ENCODE assay signal across 14 mouse cellular contexts in genomic region chr1:153329306-153329705, GRCm38 (mm10). TPM values are rescaled to one million over a fixed set of nuclear protein-coding genes. Genes with fewer than 3 reads are reported as not detected.
A peak's percentile ranks its signal among the peaks of the same experiment; 100 is the strongest.
DNase-seq lines count a peak whose midpoint lies in the region; ATAC-seq lines count a peak whose summit lies in the region.
"Had no signal": no experiment of that assay in that cellular context is flagged by ENCODE, and none has a peak within 500 bp of the region (broad histone marks: within the 10 kb centered on the region; RNA-seq: fewer than 3 reads in every experiment).

No protein-coding gene starts in this region.

- peaks cover 30% of the 10 kb centered on the region for H3K4me1 ChIP-seq in embryonic facial prominence, embryonic 13.5 days
- H3K4me1 ChIP-seq in embryonic facial prominence, embryonic 10.5 days: peaks cover 48% of the 10 kb centered on the region
- peaks cover 23% of the 10 kb centered on the region for H3K4me1 ChIP-seq in hindbrain, embryonic 14.5 days (replicated peaks; ENCODE audit: control insufficient read depth, insufficient read depth, low read length)
- peaks cover 48% of the 10 kb centered on the region for H3K4me1 ChIP-seq in hindbrain, embryonic 10.5 days (replicated peaks)
- peaks cover 32% of the 10 kb centered on the region for H3K4me1 ChIP-seq in lung, embryonic 16.5 days (replicated peaks; ENCODE audit: control insufficient read depth, insufficient read depth, low read length)
- peaks cover 40% of the 10 kb centered on the region for H3K4me1 ChIP-seq in neural tube, embryonic 13.5 days (replicated peaks)

- H3K27me3 ChIP-seq in embryonic facial prominence, embryonic 13.5 days: no peaks in the 10 kb centered on the region
- H3K27me3 ChIP-seq in embryonic facial prominence, embryonic 10.5 days (replicated peaks; ENCODE audit: low read depth, poor library complexity, severe bottlenecking): no peaks in the 10 kb centered on the region
- no peaks in the 10 kb centered on the region for H3K27me3 ChIP-seq in hindbrain, embryonic 14.5 days (ENCODE audit: control insufficient read depth, insufficient read depth, low read length)
- H3K27me3 ChIP-seq in hindbrain, embryonic 10.5 days (ENCODE audit: insufficient read depth, poor library complexity, severe bottlenecking): no peaks in the 10 kb centered on the region
- H3K27me3 ChIP-seq in lung, embryonic 16.5 days (ENCODE audit: control insufficient read depth, insufficient read depth, low read depth, low read length): no peaks in the 10 kb centered on the region
- H3K27me3 ChIP-seq in neural tube, embryonic 13.5 days: no peaks in the 10 kb centered on the region

- H3K9ac ChIP-seq in embryonic facial prominence, embryonic 13.5 days: no peak overlapping the region
- H3K9ac ChIP-seq in hindbrain, embryonic 14.5 days: no peak overlapping the region
- H3K9ac ChIP-seq in lung, embryonic 16.5 days (ENCODE audit: low read length): peak overlapping the region; percentile 62
- H3K9ac ChIP-seq in neural tube, embryonic 13.5 days: no peak overlapping the region

- 0 out of 2 replicates have a peak overlapping the region, but pooled peaks have one; percentile 95 for H3K4me2 ChIP-seq in embryonic facial prominence, embryonic 13.5 days
- H3K4me2 ChIP-seq in hindbrain, embryonic 14.5 days (replicated peaks): 0 out of 2 replicates have a peak overlapping the region, but pooled peaks have one; percentile 5
- peak overlapping the region; percentile 77 for H3K4me2 ChIP-seq in lung, embryonic 16.5 days (ENCODE audit: low read depth, low read length)
- H3K4me2 ChIP-seq in neural tube, embryonic 13.5 days: peak overlapping the region; percentile 95

- peak overlapping the region; percentile 83; the same call in 1 of the 2 replicates for H3K4me3 ChIP-seq in embryonic facial prominence, embryonic 13.5 days
- H3K4me3 ChIP-seq in embryonic facial prominence, embryonic 10.5 days: no peak overlapping the region
- no peak overlapping the region for H3K4me3 ChIP-seq in hindbrain, embryonic 14.5 days (replicated peaks; ENCODE audit: low read length)
- H3K4me3 ChIP-seq in hindbrain, embryonic 10.5 days: no peak overlapping the region
- H3K4me3 ChIP-seq in lung, embryonic 16.5 days (ENCODE audit: low read length): peak overlapping the region; percentile 70
- no peak overlapping the region for H3K4me3 ChIP-seq in neural tube, embryonic 13.5 days

- DNase-seq in embryonic facial prominence, embryonic 10.5 days (ENCODE audit: low spot score): no peak
- DNase-seq in hindbrain, embryonic 14.5 days (ENCODE audit: low spot score): no peak
- no peak for DNase-seq in hindbrain, embryonic 10.5 days (ENCODE audit: low spot score)
- no peak for DNase-seq in lung, postnatal 4 days
- DNase-seq in retina, embryonic 14.5 days (ENCODE audit: low spot score): no peak
- DNase-seq: adrenal gland, postnatal 25 days; cerebellum, adult 18-20 months; embryo, embryonic 11 days; gastrocnemius, postnatal 10 days; retina, postnatal 1 day; thymus, postnatal 25 days had no signal

- no peak for ATAC-seq in embryonic facial prominence, embryonic 13.5 days (ENCODE audit: insufficient number of reproducible peaks, insufficient read depth, low FRiP score, low TSS enrichment, low read depth)
- ATAC-seq in hindbrain, embryonic 14.5 days (ENCODE audit: low FRiP score): no peak
- ATAC-seq in lung, embryonic 16.5 days (ENCODE audit: low read depth): no peak
- no peak for ATAC-seq in neural tube, embryonic 13.5 days (ENCODE audit: low read depth)

- WGBS in embryonic facial prominence, embryonic 13.5 days: 74% methylated on average over 6 of the region's 6 CpGs
- WGBS in embryonic facial prominence, embryonic 10.5 days: 89% methylated on average over 6 of the region's 6 CpGs
- WGBS in hindbrain, embryonic 14.5 days: 86% methylated on average over 6 of the region's 6 CpGs
- WGBS in hindbrain, embryonic 10.5 days: 88% methylated on average over 6 of the region's 6 CpGs
- 68% methylated on average over 6 of the region's 6 CpGs for WGBS in lung, embryonic 16.5 days
- WGBS in neural tube, embryonic 13.5 days: 83% methylated on average over 6 of the region's 6 CpGs

- peaks cover 8% of the 10 kb centered on the region for H3K36me3 ChIP-seq in embryonic facial prominence, embryonic 13.5 days
- H3K36me3 ChIP-seq in embryonic facial prominence, embryonic 10.5 days (replicated peaks): peaks cover 19% of the 10 kb centered on the region
- no peaks in the 10 kb centered on the region for H3K36me3 ChIP-seq in hindbrain, embryonic 14.5 days (replicated peaks; ENCODE audit: control insufficient read depth, insufficient read depth)
- H3K36me3 ChIP-seq in hindbrain, embryonic 10.5 days: peaks cover 22% of the 10 kb centered on the region
- H3K36me3 ChIP-seq in lung, embryonic 16.5 days (ENCODE audit: control insufficient read depth, insufficient read depth, low read length): peaks cover 5% of the 10 kb centered on the region
- no peaks in the 10 kb centered on the region for H3K36me3 ChIP-seq in neural tube, embryonic 13.5 days

- H3K9me3 ChIP-seq in embryonic facial prominence, embryonic 13.5 days: no peaks in the 10 kb centered on the region
- no peaks in the 10 kb centered on the region for H3K9me3 ChIP-seq in embryonic facial prominence, embryonic 10.5 days
- H3K9me3 ChIP-seq in hindbrain, embryonic 14.5 days (ENCODE audit: control insufficient read depth, low read length): no peaks in the 10 kb centered on the region
- no peaks in the 10 kb centered on the region for H3K9me3 ChIP-seq in hindbrain, embryonic 10.5 days
- H3K9me3 ChIP-seq in lung, embryonic 16.5 days (ENCODE audit: control insufficient read depth, low read length): no peaks in the 10 kb centered on the region
- H3K9me3 ChIP-seq in neural tube, embryonic 13.5 days: no peaks in the 10 kb centered on the region

- H3K27ac ChIP-seq in embryonic facial prominence, embryonic 13.5 days: no peak overlapping the region
- H3K27ac ChIP-seq in embryonic facial prominence, embryonic 10.5 days (replicated peaks): no peak overlapping the region
- no peak overlapping the region for H3K27ac ChIP-seq in hindbrain, embryonic 14.5 days
- H3K27ac ChIP-seq in hindbrain, embryonic 10.5 days: no peak overlapping the region
- no peak overlapping the region for H3K27ac ChIP-seq in lung, embryonic 16.5 days (ENCODE audit: low read length)
- no peak overlapping the region for H3K27ac ChIP-seq in neural tube, embryonic 13.5 days (replicated peaks)

RNA-seq across cellular contexts. Expression of gene Lamc1, which starts 3.3 kb away (rescaled TPM):
- polyA plus RNA-seq in embryonic facial prominence, embryonic 13.5 days (2015; fragmentation: Nextera tagmentation; extraction: Ambion mirVana): 35.9 and 41.9 TPM in 2 replicates
- polyA plus RNA-seq in embryonic facial prominence, embryonic 10.5 days (2016; fragmentation: Nextera tagmentation; extraction: Ambion mirVana): 26.5 and 28.4 TPM in 2 replicates
- polyA plus RNA-seq in hindbrain, embryonic 14.5 days (2014; fragmentation: Nextera tagmentation; extraction: Ambion mirVana): 28.1 and 29.2 TPM in 2 replicates
- polyA plus RNA-seq in hindbrain, embryonic 10.5 days (2016; fragmentation: Nextera tagmentation; extraction: Ambion mirVana): 21.3 and 26.2 TPM in 2 replicates
- 126 and 135 TPM in 2 replicates for polyA plus RNA-seq in lung, embryonic 16.5 days (2015; fragmentation: Nextera tagmentation; extraction: Ambion mirVana)
- polyA plus RNA-seq in neural tube, embryonic 13.5 days (2015; fragmentation: Nextera tagmentation; extraction: Ambion mirVana): 25.8 and 27.7 TPM in 2 replicates

Comparison
In these comparisons a context has a peak if more than half of its experiments do, and no peak if none do; other contexts are left out.
1. H3K4me3 ChIP-seq: peak in embryonic facial prominence, embryonic 13.5 days (single experiment) and lung, embryonic 16.5 days (single experiment); none in embryonic facial prominence, embryonic 10.5 days (single experiment), hindbrain, embryonic 14.5 days (single experiment), hindbrain, embryonic 10.5 days (single experiment) and neural tube, embryonic 13.5 days (single experiment).
2. H3K4me2 ChIP-seq: peak in every context shown above with its lines; median percentile 95 in embryonic facial prominence, embryonic 13.5 days; 95 in neural tube, embryonic 13.5 days; 77 in lung, embryonic 16.5 days; 5 in hindbrain, embryonic 14.5 days.